1 mouse cellular context compared by ENCODE assay signal in genomic region chr14:118808183-118808582, GRCm38 (mm10). TPM values are rescaled to one million over a fixed set of nuclear protein-coding genes. Genes with fewer than 3 reads are reported as not detected.
"Had no signal": no experiment of that assay in that cellular context is flagged by ENCODE, and none has a peak within 500 bp of the region (broad histone marks: within the 10 kb centered on the region; RNA-seq: fewer than 3 reads in every experiment).

No protein-coding gene starts in this region.

RNA-seq across cellular contexts. Expression of gene Cldn10, which starts 20.5 kb away (rescaled TPM):
- polyA plus RNA-seq: myocyte had no signal
